8 mouse cellular contexts compared by ENCODE assay signal in genomic region chr4:138725127-138725461, GRCm38 (mm10). TPM values are rescaled to one million over a fixed set of nuclear protein-coding genes. Genes with fewer than 3 reads are reported as not detected.
A peak's percentile ranks its signal among the peaks of the same experiment; 100 is the strongest.
DNase-seq lines count a peak whose midpoint lies in the region; ATAC-seq and TF ChIP-seq lines count a peak whose summit lies in the region.

No protein-coding gene starts in this region.

- TF ChIP-seq POLR2A in CH12.LX (IDR thresholded peaks at IDR 0.05; ENCODE audit: low read depth, low read length): no peak

- TF ChIP-seq EP300 in CH12.LX (IDR thresholded peaks at IDR 0.05; ENCODE audit: low read length): no peak

- no peaks in the 10 kb centered on the region for H3K79me2 ChIP-seq in CH12.LX (replicated peaks; ENCODE audit: control insufficient read depth, extremely low read depth, insufficient read depth, poor library complexity, severe bottlenecking)

- no peak overlapping the region for H3K9ac ChIP-seq in CH12.LX (ENCODE audit: insufficient read depth, low read depth)
- no peak overlapping the region for H3K9ac ChIP-seq in embryonic facial prominence, embryonic 15.5 days
- no peak overlapping the region for H3K9ac ChIP-seq in stomach, embryonic 14.5 days (replicated peaks; ENCODE audit: low read depth, low read length)

- peaks cover 0 to 3% of the 10 kb centered on the region in 2 experiments; a peak in 2 of 4 replicates for H3K4me1 ChIP-seq in CH12.LX (ENCODE audit: control insufficient read depth in 1 of 2, insufficient read depth in 2 of 2)
- H3K4me1 ChIP-seq in embryonic facial prominence, embryonic 15.5 days: peaks cover 17% of the 10 kb centered on the region
- H3K4me1 ChIP-seq in stomach, embryonic 14.5 days (ENCODE audit: control insufficient read depth, insufficient read depth, low read length): peaks cover 16% of the 10 kb centered on the region

- no peak for TF ChIP-seq CTCF in CH12.LX (conservative IDR thresholded peaks at IDR 0.05 in 1 of 2, IDR thresholded peaks at IDR 0.05 in 1 of 2; ENCODE audit: low read depth in 2 of 2, low read length in 2 of 2)

- H3K9me3 ChIP-seq in CH12.LX (replicated peaks; ENCODE audit: low read length): no peaks in the 10 kb centered on the region
- H3K9me3 ChIP-seq in embryonic facial prominence, embryonic 15.5 days (replicated peaks): no peaks in the 10 kb centered on the region
- H3K9me3 ChIP-seq in stomach, embryonic 14.5 days (ENCODE audit: control insufficient read depth, low read depth, low read length): no peaks in the 10 kb centered on the region

- WGBS in embryonic facial prominence, embryonic 15.5 days: 4% methylated on average over 13 of the region's 13 CpGs
- 2% methylated on average over 13 of the region's 13 CpGs for WGBS in stomach, embryonic 14.5 days

- TF ChIP-seq RAD21 in CH12.LX (IDR thresholded peaks at IDR 0.05; ENCODE audit: low read depth, low read length): no peak

- in situ Hi-C loops in CH12.LX (cut with MboI; ENCODE audit: low pct_ligation_motif_present, low pct_unique_long_range_greater_than_20kb, low sequenced_read_pairs): no loop called here

- H3K27me3 ChIP-seq in CH12.LX (replicated peaks): peaks cover 98% of the 10 kb centered on the region
- no peaks in the 10 kb centered on the region; the same call in 1 of the 2 replicates for H3K27me3 ChIP-seq in embryonic facial prominence, embryonic 15.5 days
- no peaks in the 10 kb centered on the region for H3K27me3 ChIP-seq in stomach, embryonic 14.5 days (ENCODE audit: control insufficient read depth, insufficient read depth, low read length)

- ATAC-seq in embryonic facial prominence, embryonic 15.5 days (ENCODE audit: insufficient number of reproducible peaks, low FRiP score, low TSS enrichment, low read depth): peak; percentile 68
- peak; percentile 57; the same call in 1 of the 2 replicates for ATAC-seq in stomach, embryonic 14.5 days (ENCODE audit: insufficient number of reproducible peaks, insufficient read depth, low FRiP score, low read depth)

- intact Hi-C loops in heart, postnatal 10 days (cut with DNase I): no loop called here

- DNase-seq in CH12.LX (ENCODE audit: extremely low read depth): no peak
- peak; percentile 71 for DNase-seq in adrenal gland, adult 8-10 months
- DNase-seq in heart, postnatal 10 days: peak; percentile 72 to 73
- DNase-seq in kidney, postnatal 14 days: peak; percentile 91
- DNase-seq in lung, postnatal 4 days: peak; percentile 74 to 84
- no peak for DNase-seq in layer of hippocampus, postnatal 14 days (ENCODE audit: low spot score in 2 of 2)

- no peak overlapping the region for H3K27ac ChIP-seq in CH12.LX (ENCODE audit: insufficient read depth, low read depth)
- H3K27ac ChIP-seq in embryonic facial prominence, embryonic 15.5 days (replicated peaks): 0 out of 2 replicates have a peak overlapping the region, but pooled peaks have one; percentile 5
- H3K27ac ChIP-seq in stomach, embryonic 14.5 days (ENCODE audit: low read length): peak overlapping the region; percentile 17; the same call in 1 of the 2 replicates

- H3K4me2 ChIP-seq in CH12.LX (ENCODE audit: insufficient read depth, low read depth, poor library complexity, severe bottlenecking): 0 out of 2 replicates have a peak overlapping the region, but pooled peaks have one; percentile 2
- peak overlapping the region; percentile 47 for H3K4me2 ChIP-seq in embryonic facial prominence, embryonic 15.5 days (replicated peaks)
- peak overlapping the region; percentile 48 for H3K4me2 ChIP-seq in stomach, embryonic 14.5 days (replicated peaks; ENCODE audit: low read depth, low read length)

- dilution Hi-C loops in CH12.LX (cut with MboI; ENCODE audit: extremely low pct_ligation_motif_present, extremely low pct_unique_long_range_greater_than_20kb, low sequenced_read_pairs): no loop called here

- no peaks in the 10 kb centered on the region for H3K36me3 ChIP-seq in CH12.LX (replicated peaks in 1 of 2; ENCODE audit: control insufficient read depth in 1 of 2, insufficient read depth in 1 of 2, low read length in 1 of 2)
- no peaks in the 10 kb centered on the region for H3K36me3 ChIP-seq in embryonic facial prominence, embryonic 15.5 days
- H3K36me3 ChIP-seq in stomach, embryonic 14.5 days (ENCODE audit: control insufficient read depth, insufficient read depth, low read length): no peaks in the 10 kb centered on the region

- H3K4me3 ChIP-seq in CH12.LX (replicated peaks in 1 of 3; ENCODE audit: low read depth in 2 of 3, low read length in 2 of 3, poor library complexity in 1 of 3): no peak overlapping the region
- peak overlapping the region; percentile 25 for H3K4me3 ChIP-seq in embryonic facial prominence, embryonic 15.5 days (replicated peaks)
- H3K4me3 ChIP-seq in stomach, embryonic 14.5 days (ENCODE audit: low read depth, low read length): peak overlapping the region; percentile 20; the same call in 1 of the 2 replicates

TF ChIP-seq in CH12.LX, 34 proteins besides CTCF, POLR2A, EP300 and RAD21:
- TF ChIP-seq MXI1 (IDR thresholded peaks at IDR 0.05; ENCODE audit: low read depth, low read length) (0 out of 2 replicates have a peak, but pooled peaks have one; percentile 21), MAZ (IDR thresholded peaks at IDR 0.05; ENCODE audit: low read depth, low read length) (no peak)

RNA-seq across cellular contexts. Expression of gene Pla2g2c, which starts 0.5 kb away (rescaled TPM):
- total RNA-seq in CH12.LX (2012; rRNA removed): not detected in 2 replicates
- total RNA-seq in CH12.LX (2014; rRNA removed): not detected in 2 replicates
- polyA plus RNA-seq in CH12.LX (2012; ENCODE audit: insufficient read length, low read depth): not detected in 2 replicates
- under 1 TPM in 3 of 4 experiments, not detected in 1; 0.52 to 0.81 (median 0.68) TPM for total RNA-seq in adrenal gland, adult 8-10 months (2022)
- 0.38 and 0.61 TPM in 2 replicates for polyA plus RNA-seq in embryonic facial prominence, embryonic 15.5 days (2015; fragmentation: Nextera tagmentation; extraction: Ambion mirVana)
- not detected for total RNA-seq in heart, postnatal 10 days (2021)
- polyA plus RNA-seq in stomach, embryonic 14.5 days (2014; fragmentation: Nextera tagmentation; extraction: Ambion mirVana): 0.14 TPM in 1 of 2 replicates, not detected in the other
- total RNA-seq in layer of hippocampus, postnatal 14 days (2021): under 1 TPM in 1 of 2 experiments, not detected in 1; 0.28 TPM

RNA-seq across cellular contexts. Expression of gene Ubxn10, which starts 11.9 kb away (rescaled TPM):
- total RNA-seq in CH12.LX (2012; rRNA removed) (not detected in 2 replicates), CH12.LX (2014; rRNA removed) (not detected in 2 replicates)
- polyA plus RNA-seq in CH12.LX (2012; ENCODE audit: insufficient read length, low read depth): not detected in 2 replicates
- total RNA-seq in adrenal gland, adult 8-10 months (2022): 1 to 10 TPM; 1.0 to 3.9 (median 2.3) TPM
- polyA plus RNA-seq in embryonic facial prominence, embryonic 15.5 days (2015; fragmentation: Nextera tagmentation; extraction: Ambion mirVana): 4.3 and 10.3 TPM in 2 replicates
- total RNA-seq in heart, postnatal 10 days (2021): 1 to 10 TPM; 1.7 to 2.8 TPM
- polyA plus RNA-seq in stomach, embryonic 14.5 days (2014; fragmentation: Nextera tagmentation; extraction: Ambion mirVana): 0.97 and 1.3 TPM in 2 replicates
- 1 to 10 TPM; 1.5 to 2.7 TPM for total RNA-seq in layer of hippocampus, postnatal 14 days (2021)

RNA-seq across cellular contexts. Expression of gene Pla2g2f, which starts 32.3 kb away (rescaled TPM):
- total RNA-seq in CH12.LX (2012; rRNA removed): not detected in 2 replicates
- total RNA-seq in CH12.LX (2014; rRNA removed): not detected in 2 replicates
- polyA plus RNA-seq in CH12.LX (2012; ENCODE audit: insufficient read length, low read depth): not detected in 2 replicates
- total RNA-seq in adrenal gland, adult 8-10 months (2022): 10 to 100 TPM; 27.9 to 46.9 (median 39.1) TPM
- 29.2 and 31.1 TPM in 2 replicates for polyA plus RNA-seq in embryonic facial prominence, embryonic 15.5 days (2015; fragmentation: Nextera tagmentation; extraction: Ambion mirVana)
- under 1 TPM; 0.10 to 0.12 TPM for total RNA-seq in heart, postnatal 10 days (2021)
- polyA plus RNA-seq in stomach, embryonic 14.5 days (2014; fragmentation: Nextera tagmentation; extraction: Ambion mirVana): 0.16 and 0.29 TPM in 2 replicates
- under 1 TPM; 0.16 to 0.60 TPM for total RNA-seq in layer of hippocampus, postnatal 14 days (2021)

RNA-seq across cellular contexts. Expression of gene Pla2g2d, which starts 50.4 kb away (rescaled TPM):
- not detected in 2 replicates for total RNA-seq in CH12.LX (2012; rRNA removed)
- total RNA-seq in CH12.LX (2014; rRNA removed): not detected in 2 replicates
- not detected in 2 replicates for polyA plus RNA-seq in CH12.LX (2012; ENCODE audit: insufficient read length, low read depth)
- total RNA-seq in adrenal gland, adult 8-10 months (2022): 1 to 10 TPM; 1.8 to 4.1 (median 2.8) TPM
- 0.24 and 0.30 TPM in 2 replicates for polyA plus RNA-seq in embryonic facial prominence, embryonic 15.5 days (2015; fragmentation: Nextera tagmentation; extraction: Ambion mirVana)
- not detected for total RNA-seq in heart, postnatal 10 days (2021)
- polyA plus RNA-seq in stomach, embryonic 14.5 days (2014; fragmentation: Nextera tagmentation; extraction: Ambion mirVana): 0.13 and 0.35 TPM in 2 replicates
- under 1 TPM in 1 of 2 experiments, not detected in 1; 0.29 TPM for total RNA-seq in layer of hippocampus, postnatal 14 days (2021)

Comparison
In these comparisons a context has a peak if more than half of its experiments do, and no peak if none do; other contexts are left out.
1. DNase-seq: peak in adrenal gland, adult 8-10 months (single experiment), heart, postnatal 10 days (2 of 2), kidney, postnatal 14 days (single experiment) and lung, postnatal 4 days (2 of 2); none in CH12.LX (single experiment) and layer of hippocampus, postnatal 14 days (0 of 2).
2. H3K4me3 ChIP-seq: peak in embryonic facial prominence, embryonic 15.5 days (single experiment) and stomach, embryonic 14.5 days (single experiment); none in CH12.LX (0 of 3).
3. RNA of gene Pla2g2f, which starts 32.3 kb away (total RNA-seq): 27.9 to 46.9 TPM in adrenal gland, adult 8-10 months; 0.16 to 0.60 TPM in layer of hippocampus, postnatal 14 days, 0.10 to 0.12 TPM in heart, postnatal 10 days and not detected in CH12.LX; every median in the first group is over 10 times any median in the second.
4. Peak in every context shown above with its lines, with median percentiles within 50 percentile points of each other: H3K4me2 ChIP-seq.